Mouse (Mus musculus) retina, adult 2 months (tissue): ENCODE data around the gene Nppa.

ENCODE experiments used
- DNase-seq: peaks from one replicate; pipeline ENCODE4 v3.0.0-alpha.2; 2012; ENCODE audit warnings: low read depth, low spot score

Nppa gene

GRCm38 (mm10) chr4:148000202-148000772 lies at the start of gene Nppa:
Gene Nppa, plus strand, starts transcription at chr4:148000722.
- no peak for DNase-seq

- peak; percentile 22 for DNase-seq
Observed at GRCm38 (mm10) chr4:147953590-147953989, 46.9 kb upstream of the Nppa start.

DNA sequence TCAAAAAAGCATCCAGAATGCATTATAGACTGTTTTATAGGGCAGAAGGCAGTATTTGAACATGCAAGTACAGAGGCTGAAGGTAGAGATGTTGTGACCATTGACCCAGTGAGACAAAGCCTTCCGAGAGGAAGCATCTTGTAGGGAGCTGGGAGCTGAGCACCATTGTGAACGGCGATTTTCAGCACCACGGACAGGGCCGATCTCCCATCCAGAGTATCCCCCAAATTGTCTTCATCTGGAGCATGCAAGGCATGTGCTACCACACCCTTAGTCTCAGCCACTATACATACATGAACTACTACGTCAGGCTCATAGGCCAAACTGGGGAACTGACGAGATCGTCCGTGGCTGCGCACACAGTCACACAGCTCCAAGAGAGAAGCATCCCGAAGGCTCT lies 43.4 kb upstream of the Nppa start:
- no peak for DNase-seq

GRCm38 (mm10) chr4:147959881-147960831 lies 40.4 kb upstream of the Nppa start:
- peak; percentile 40 for DNase-seq

DNA sequence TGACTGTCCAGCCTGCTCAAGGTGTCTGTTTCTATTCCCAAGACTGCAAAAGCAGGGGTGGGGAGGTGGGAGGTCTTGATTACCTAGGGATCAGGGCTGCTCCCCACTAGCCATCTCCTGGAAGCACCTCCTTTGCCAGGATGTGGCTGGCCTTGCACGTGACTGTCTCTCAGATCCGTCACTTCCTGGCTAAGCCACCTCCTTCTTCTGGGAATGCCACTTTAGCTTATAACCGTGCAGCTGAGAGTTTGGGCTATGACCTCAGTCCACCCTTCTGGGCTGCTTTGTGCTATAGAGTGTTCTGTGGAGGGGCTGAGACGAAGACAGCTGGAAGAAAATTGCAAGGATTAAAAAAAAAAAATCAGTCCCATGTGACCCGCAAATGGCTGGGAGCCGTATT lies 37.7 kb upstream of the Nppa start:
- no peak for DNase-seq

- DNase-seq: no peak
Observed at GRCm38 (mm10) chr4:147963623-147964022, 36.9 kb upstream of the Nppa start.

DNA sequence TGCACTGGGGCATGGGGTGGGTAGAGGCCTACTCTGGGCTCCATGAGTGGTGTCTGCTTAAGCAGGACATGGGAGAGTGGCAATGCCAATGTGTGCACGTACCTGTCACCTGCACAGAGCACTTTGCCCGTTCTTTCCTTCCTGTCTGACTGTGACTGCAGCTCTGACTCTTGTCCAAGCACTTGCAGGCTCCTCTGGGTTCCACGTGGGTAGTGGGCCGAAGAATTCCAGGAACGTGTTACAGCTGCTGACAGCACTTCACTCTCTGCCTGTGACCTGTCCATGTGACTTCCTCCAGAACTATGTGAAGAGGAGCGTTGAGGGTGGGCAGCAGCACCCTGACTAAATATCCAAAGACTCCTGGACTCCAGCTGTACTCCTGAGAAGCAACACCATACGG lies 34.8 kb upstream of the Nppa start:
- DNase-seq: no peak

DNA sequence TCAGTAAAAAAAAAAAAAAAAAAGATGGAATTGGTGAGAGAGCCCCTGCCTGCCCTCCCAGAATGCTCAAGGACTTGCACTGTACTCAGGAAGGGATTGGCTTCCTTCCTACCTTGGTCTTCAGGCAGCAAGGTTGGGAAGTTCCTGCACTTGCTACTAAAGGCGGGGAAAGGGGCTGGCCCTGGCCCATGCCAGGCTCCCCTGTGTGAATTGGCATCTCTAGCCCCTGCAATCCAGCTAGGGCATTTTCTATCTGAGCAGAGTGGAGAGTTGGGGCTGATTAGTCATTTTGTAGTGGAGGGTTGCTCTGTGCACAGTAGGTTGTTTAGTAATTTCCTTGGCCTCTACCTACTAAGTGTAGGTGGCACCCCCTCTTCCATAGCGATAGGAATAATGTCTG lies 31.7 kb upstream of the Nppa start:
- no peak for DNase-seq

DNA sequence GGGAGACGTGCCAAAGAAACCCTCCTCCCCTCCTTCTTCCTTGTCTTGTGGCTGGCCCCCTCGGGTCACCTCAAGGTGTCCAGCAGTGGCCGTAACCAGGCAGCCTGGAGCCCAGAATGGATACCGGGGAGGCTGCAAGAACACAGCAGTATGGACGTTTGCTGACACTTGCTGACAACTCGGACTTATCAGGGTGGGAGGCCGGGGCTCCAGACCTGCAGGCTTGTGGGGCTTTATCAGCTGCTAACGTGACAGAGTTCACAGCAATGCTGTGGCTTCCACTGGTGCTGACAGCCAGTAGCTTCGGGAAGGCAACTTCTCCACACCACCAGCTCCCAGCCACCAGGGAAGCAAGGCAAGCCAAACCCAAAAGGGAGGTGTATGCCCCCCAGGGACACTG lies 31.2 kb upstream of the Nppa start:
- DNase-seq: no peak

DNA sequence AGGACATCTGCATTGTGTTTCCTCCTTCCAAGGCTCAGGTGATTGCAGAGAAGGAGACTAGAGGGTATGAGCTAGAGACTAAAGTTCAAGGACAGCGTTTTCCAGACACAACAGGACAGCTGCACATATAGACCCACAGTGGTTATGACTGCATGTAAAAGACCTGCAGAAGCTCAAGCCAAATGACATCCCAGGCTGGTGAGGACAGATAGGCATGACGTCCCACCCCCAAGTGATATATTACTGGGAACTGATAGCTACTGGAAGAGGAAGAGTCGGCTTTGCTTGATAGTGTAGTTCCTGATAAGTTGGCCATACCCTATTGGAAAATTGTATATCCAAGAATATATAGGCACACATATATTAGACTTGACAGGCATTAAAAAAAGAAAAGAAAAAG lies 24.3 kb upstream of the Nppa start:
- no peak for DNase-seq

DNA sequence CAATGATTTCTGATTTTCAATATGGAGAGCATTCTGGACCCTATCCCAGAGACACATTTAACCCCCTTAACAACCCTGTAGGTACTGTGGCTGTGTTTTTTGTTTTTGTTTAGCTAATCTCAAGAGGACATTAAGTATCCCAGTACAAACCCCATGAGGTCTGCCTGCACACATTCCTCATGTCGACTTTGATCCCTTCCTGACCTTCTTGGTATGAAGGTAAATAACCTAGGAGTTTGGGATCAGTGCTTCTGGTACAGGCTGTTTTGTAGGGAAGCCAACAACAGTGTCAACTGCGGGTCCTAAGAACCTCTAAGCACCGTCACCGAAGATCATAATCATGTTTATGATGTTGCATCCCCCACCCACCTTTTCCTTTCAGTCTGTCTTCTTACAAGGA lies 22.8 kb upstream of the Nppa start:
- no peak for DNase-seq

DNA sequence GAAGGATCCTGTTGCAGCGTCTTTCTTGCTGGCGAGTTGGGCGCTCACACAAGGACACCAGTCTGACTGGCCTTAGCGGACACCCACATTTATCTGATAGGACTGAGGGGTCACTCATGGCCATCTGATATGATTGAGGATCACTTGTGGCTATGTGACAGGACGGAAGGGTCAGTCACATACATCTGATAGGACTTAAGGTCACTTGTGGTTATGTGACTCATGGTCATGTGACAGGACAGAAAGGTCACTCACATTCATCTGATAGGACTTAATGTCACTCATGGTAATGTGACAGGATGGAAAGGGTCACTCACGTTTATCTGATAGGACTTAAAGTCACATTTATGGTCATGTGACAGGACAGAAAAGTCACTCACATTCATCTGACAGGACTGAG lies 22.1 kb upstream of the Nppa start:
- DNase-seq: no peak

GRCm38 (mm10) chr4:147979441-147979860 lies 21.1 kb upstream of the Nppa start:
- DNase-seq: no peak

DNA sequence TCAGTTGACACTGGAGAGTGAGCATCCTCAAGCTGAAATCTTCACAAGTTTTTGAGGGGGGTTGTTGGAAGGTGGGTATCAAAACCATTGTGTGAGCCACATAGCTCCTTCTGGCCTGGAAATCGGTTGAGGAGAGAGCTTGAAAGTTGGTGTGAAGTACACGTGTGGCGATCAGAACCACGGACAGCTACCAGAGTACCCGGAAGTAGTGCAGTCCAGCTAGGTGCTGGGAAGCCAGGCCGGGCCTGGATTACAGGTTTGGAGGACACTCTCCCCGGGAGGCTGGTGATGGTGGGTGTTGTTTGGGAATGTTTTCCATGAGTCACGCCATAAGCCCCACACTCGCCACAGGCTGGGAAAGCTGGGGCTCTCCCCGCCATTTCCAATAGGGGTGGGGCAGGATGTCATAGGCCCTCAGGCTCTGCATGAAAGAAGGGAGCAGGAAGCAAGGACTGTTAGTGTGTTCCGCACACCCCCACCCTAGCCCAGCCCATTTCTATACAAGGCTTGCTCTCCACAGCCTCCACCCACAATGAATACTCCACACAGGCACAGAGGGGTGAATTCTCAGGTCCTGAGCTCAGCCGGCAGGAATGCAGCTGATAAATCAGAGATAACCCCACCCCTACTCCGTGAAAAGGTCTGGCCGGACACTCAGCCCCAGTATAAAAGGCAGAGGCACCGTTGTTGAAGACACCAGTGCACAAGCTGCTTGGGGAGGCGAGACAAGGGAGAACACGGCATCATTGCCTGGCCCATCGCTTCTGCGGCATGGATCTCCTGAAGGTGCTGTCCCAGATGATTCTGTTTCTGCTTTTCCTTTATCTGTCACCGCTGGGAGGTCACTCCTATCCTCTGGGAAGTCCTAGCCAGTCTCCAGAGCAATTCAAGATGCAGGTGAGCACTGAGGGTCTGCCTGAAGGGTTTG lies 15.1 kb upstream of the Nppa start, which contains the start of gene Nppb:
TSS of gene Nppb (plus strand) at position 584 of the 928 bp plus-strand sequence.
- DNase-seq: no peak

- no peak for DNase-seq
Observed at GRCm38 (mm10) chr4:147993571-147994095, 6.9 kb upstream of the Nppa start.

GRCm38 (mm10) chr4:147995311-147995710 lies 5.2 kb upstream of the Nppa start:
- DNase-seq: no peak

- no peak for DNase-seq
Observed at GRCm38 (mm10) chr4:148001013-148001789, 679 bp downstream of the Nppa start.

- no peak for DNase-seq
Observed at GRCm38 (mm10) chr4:148001866-148002265, 1.3 kb downstream of the Nppa start.

DNA sequence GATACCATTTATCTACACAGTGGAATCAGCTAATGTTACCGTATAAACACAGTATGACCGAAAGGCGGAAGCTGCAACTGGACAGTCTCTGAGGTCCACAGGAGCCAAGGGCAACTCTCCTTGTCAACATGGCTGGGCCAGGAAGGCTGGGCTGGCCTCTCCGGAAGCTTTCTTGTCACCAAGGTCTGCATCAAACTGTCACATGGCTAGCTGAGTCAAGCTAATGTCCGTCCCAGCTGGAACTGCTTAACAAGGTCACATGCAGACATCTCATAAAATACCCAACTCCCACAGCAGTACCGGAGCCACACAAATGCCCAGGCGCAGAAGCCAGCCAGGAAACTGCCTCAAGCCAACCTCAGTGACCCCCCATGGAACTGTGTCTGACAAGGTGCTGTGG lies 3.8 kb downstream of the Nppa start:
- DNase-seq: no peak

GRCm38 (mm10) chr4:148008412-148008811 lies 7.9 kb downstream of the Nppa start:
- peak; percentile 11 for DNase-seq

DNA sequence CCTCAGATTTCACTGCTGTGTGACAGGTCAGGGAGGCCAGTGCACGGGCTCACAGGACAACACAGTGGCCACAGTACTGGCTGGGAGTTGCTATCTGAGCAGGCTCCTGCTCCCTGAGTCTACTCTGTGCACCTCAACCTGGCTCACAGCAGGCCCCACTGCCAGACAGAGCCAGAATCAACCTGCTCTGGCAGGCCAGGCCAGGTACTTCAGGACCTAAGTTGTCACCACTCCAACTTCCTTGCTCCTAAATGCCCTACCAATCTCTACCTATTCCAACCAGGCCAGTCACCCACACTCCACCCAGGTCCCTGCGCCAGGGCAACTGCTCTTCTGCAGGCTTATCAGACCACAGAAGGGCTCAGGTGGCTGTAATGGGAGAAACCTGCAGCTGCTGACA lies 9.1 kb downstream of the Nppa start:
- no peak for DNase-seq
